Mouse (Mus musculus) limb, embryonic 14.5 days (tissue): ENCODE data around the gene Bnc1. TPM values are rescaled to one million over a fixed set of nuclear protein-coding genes. Genes with fewer than 3 reads are reported as not detected.

Source experiments
- ATAC-seq: fragments of 200-750 bp; cut with Nextera tagmentation; 2 replicates; pipeline ENCODE4 v1.8.0; 2017; ENCODE audit warnings: low read depth, moderate number of reproducible peaks, moderate TSS enrichment; ENCODE audit not compliant: low FRiP score
- DNase-seq: peaks from one replicate; pipeline ENCODE4 v3.0.0-alpha.2; 2015; ENCODE audit warnings: low spot score
- H3K27ac ChIP-seq: fragments of 300-500 bp; sonication (generic); replicated peaks from 2 replicates; pipeline ENCODE4 v1.5.1; 2014; ENCODE audit warnings: low read depth, mild to moderate bottlenecking, low read length, moderate library complexity, mixed read lengths
- H3K27me3 ChIP-seq: fragments of 300-500 bp; sonication (generic); 2 replicates; pipeline ENCODE4 v1.6.1; 2014; ENCODE audit warnings: low read length, mixed read lengths; ENCODE audit not compliant: control insufficient read depth, insufficient read depth
- H3K36me3 ChIP-seq: fragments of 300-500 bp; sonication (generic); 2 replicates; pipeline ENCODE4 v1.6.1; 2014; ENCODE audit warnings: mild to moderate bottlenecking, low read length, moderate library complexity, mixed read lengths; ENCODE audit not compliant: control insufficient read depth, insufficient read depth
- H3K4me1 ChIP-seq: fragments of 300-500 bp; sonication (generic); 2 replicates; pipeline ENCODE4 v1.6.1; 2014; ENCODE audit warnings: antibody characterized with exemption, low read length, mixed read lengths; ENCODE audit not compliant: control insufficient read depth, insufficient read depth
- H3K4me2 ChIP-seq: fragments of 300-500 bp; sonication (generic); replicated peaks from 2 replicates; pipeline ENCODE4 v1.6.1; 2014; ENCODE audit warnings: low read depth, mild to moderate bottlenecking, low read length, moderate library complexity; ENCODE audit not compliant: severe bottlenecking
- H3K4me3 ChIP-seq: fragments of 300-500 bp; sonication (generic); replicated peaks from 2 replicates; pipeline ENCODE4 v1.5.1; 2014; ENCODE audit warnings: low read length
- H3K9ac ChIP-seq: fragments of 300-500 bp; sonication (generic); 2 replicates; pipeline ENCODE4 v1.6.1; 2014; ENCODE audit warnings: mild to moderate bottlenecking, low read depth, low read length, moderate library complexity; ENCODE audit not compliant: severe bottlenecking
- H3K9me3 ChIP-seq: fragments of 300-500 bp; sonication (generic); 2 replicates; pipeline ENCODE4 v1.6.1; 2016; ENCODE audit warnings: low read length; ENCODE audit not compliant: control insufficient read depth
- POLR2A ChIP-seq: fragments of 200-500 bp; IDR thresholded peaks from 2 replicates; pipeline ENCODE4 v1.8.0; 2012; ENCODE audit warnings: inconsistent platforms, mild to moderate bottlenecking, moderate library complexity, borderline replicate concordance; ENCODE audit not compliant: insufficient read depth, insufficient read length; ENCODE audit errors: extremely low read depth
- WGBS: fragments of 180-500 bp; shearing (Covaris S2); extraction: QIAGEN DNeasy Blood & Tissue Kit; methylation state at CpG from one replicate; pipeline ENCODE4 v1.1.7; 2014; 5-methylcytosine and 5-hydroxymethylcytosine counted together
- polyA plus RNA-seq, 2 experiments: library from polyadenylated mRNA; depleted of rRNA in 1 of 2; stranded (reverse) in 1 of 2; unstranded in 1 of 2; fragments of >200 nt; fragmentation: Nextera tagmentation in 1 of 2; extraction: Ambion mirVana in 1 of 2; gene quantifications; 2 replicates each; pipeline versions ENCODE4 v1.2.1 to v1.2.3; 2012 to 2014

The Bnc1 gene
- polyA plus RNA-seq, 2 experiments = 2.2 to 2.5 TPM

- Histone ChIP-seq H3K4me3 (peak overlapping the region; percentile 87), H3K36me3 (no peaks in the 10 kb centered on the region), H3K27me3 (no peaks in the 10 kb centered on the region), H3K9ac (peak overlapping the region; percentile 96), H3K4me2 (peak overlapping the region; percentile 75), H3K4me1 (peaks cover 12% of the 10 kb centered on the region), H3K9me3 (no peaks in the 10 kb centered on the region), H3K27ac (peak overlapping the region; percentile 93)
- TF ChIP-seq POLR2A = no peak
- ATAC-seq = peak; percentile 84
- 1% methylated on average over 45 of the region's 103 CpGs for WGBS
- DNase-seq = peak; percentile 60
Observed at GRCm38 (mm10) chr7:81933601-81934266, 58.4 kb downstream of the Bnc1 start.

GRCm38 (mm10) chr7:81933061-81933600 lies 59.0 kb downstream of the Bnc1 start:
- H3K4me2 ChIP-seq = peak overlapping the region; percentile 75
- no peaks in the 10 kb centered on the region for H3K36me3 ChIP-seq
- H3K27me3 ChIP-seq = no peaks in the 10 kb centered on the region
- H3K4me3 ChIP-seq = peak overlapping the region; percentile 87
- DNase-seq = no peak
- WGBS = 3% methylated on average over 23 of the region's 23 CpGs
- ATAC-seq = no peak
- H3K9ac ChIP-seq = peak overlapping the region; percentile 96
- TF ChIP-seq POLR2A = no peak
- H3K4me1 ChIP-seq = peaks cover 12% of the 10 kb centered on the region
- H3K9me3 ChIP-seq = no peaks in the 10 kb centered on the region
- H3K27ac ChIP-seq = peak overlapping the region; percentile 93

GRCm38 (mm10) chr7:81932521-81933045 lies 59.5 kb downstream of the Bnc1 start:
- peak overlapping the region; percentile 96 for H3K9ac ChIP-seq

GRCm38 (mm10) chr7:81928998-81929397 lies 63.1 kb downstream of the Bnc1 start:
- ATAC-seq = no peak
- H3K9me3 ChIP-seq = no peaks in the 10 kb centered on the region
- TF ChIP-seq POLR2A = no peak
- no peaks in the 10 kb centered on the region for H3K27me3 ChIP-seq
- H3K4me3 ChIP-seq = no peak overlapping the region
- H3K9ac ChIP-seq = no peak overlapping the region
- 81% methylated on average over 7 of the region's 7 CpGs for WGBS
- DNase-seq = no peak
- no peaks in the 10 kb centered on the region for H3K36me3 ChIP-seq
- H3K4me1 ChIP-seq = peaks cover 12% of the 10 kb centered on the region
- no peak overlapping the region for H3K4me2 ChIP-seq
- no peak overlapping the region for H3K27ac ChIP-seq

More at GRCm38 (mm10) chr7:81932521-81933045, 59.5 kb downstream of the Bnc1 start:
- TF ChIP-seq POLR2A = no peak
- Histone ChIP-seq H3K4me1 (peaks cover 12% of the 10 kb centered on the region), H3K36me3 (no peaks in the 10 kb centered on the region), H3K4me3 (peak overlapping the region; percentile 87), H3K27me3 (no peaks in the 10 kb centered on the region), H3K9me3 (no peaks in the 10 kb centered on the region), H3K27ac (no peak overlapping the region), H3K4me2 (peak overlapping the region; percentile 75)
- WGBS = 19% methylated on average over 5 of the region's 5 CpGs
- DNase-seq = no peak
- no peak for ATAC-seq

- DNase-seq (no peak), ATAC-seq (no peak)
- Histone ChIP-seq H3K27ac (no peak overlapping the region), H3K4me3 (no peak overlapping the region), H3K4me1 (0 out of 2 replicates have a peak, but pooled peaks cover 3% of the 10 kb centered on the region), H3K27me3 (no peaks in the 10 kb centered on the region), H3K4me2 (no peak overlapping the region), H3K36me3 (no peaks in the 10 kb centered on the region), H3K9ac (no peak overlapping the region), H3K9me3 (no peaks in the 10 kb centered on the region)
- WGBS = 58% methylated on average over 1 of the region's 1 CpGs
- no peak for TF ChIP-seq POLR2A
Observed at GRCm38 (mm10) chr7:81921379-81921952, 70.6 kb downstream of the Bnc1 start.
